Mouse (Mus musculus) limb, embryonic 14.5 days (tissue): Measurements from ENCODE around the gene Pigo. TPM values are rescaled to one million over a fixed set of nuclear protein-coding genes. Genes with fewer than 3 reads are reported as not detected.
A peak's percentile ranks its signal among the peaks of the same experiment; 100 is the strongest.

Source experiments
- ATAC-seq: fragments of 200-750 bp; cut with Nextera tagmentation; 2 replicates; pipeline ENCODE4 v1.8.0; 2017; ENCODE audit warnings: low read depth, moderate number of reproducible peaks, moderate TSS enrichment; ENCODE audit not compliant: low FRiP score
- DNase-seq: peaks from one replicate; pipeline ENCODE4 v3.0.0-alpha.2; 2015; ENCODE audit warnings: low spot score
- H3K27ac ChIP-seq: fragments of 300-500 bp; sonication (generic); replicated peaks from 2 replicates; pipeline ENCODE4 v1.5.1; 2014; ENCODE audit warnings: low read depth, mild to moderate bottlenecking, low read length, moderate library complexity, mixed read lengths
- H3K27me3 ChIP-seq: fragments of 300-500 bp; sonication (generic); 2 replicates; pipeline ENCODE4 v1.6.1; 2014; ENCODE audit warnings: low read length, mixed read lengths; ENCODE audit not compliant: control insufficient read depth, insufficient read depth
- H3K36me3 ChIP-seq: fragments of 300-500 bp; sonication (generic); 2 replicates; pipeline ENCODE4 v1.6.1; 2014; ENCODE audit warnings: mild to moderate bottlenecking, low read length, moderate library complexity, mixed read lengths; ENCODE audit not compliant: control insufficient read depth, insufficient read depth
- H3K4me1 ChIP-seq: fragments of 300-500 bp; sonication (generic); 2 replicates; pipeline ENCODE4 v1.6.1; 2014; ENCODE audit warnings: antibody characterized with exemption, low read length, mixed read lengths; ENCODE audit not compliant: control insufficient read depth, insufficient read depth
- H3K4me2 ChIP-seq: fragments of 300-500 bp; sonication (generic); replicated peaks from 2 replicates; pipeline ENCODE4 v1.6.1; 2014; ENCODE audit warnings: low read depth, mild to moderate bottlenecking, low read length, moderate library complexity; ENCODE audit not compliant: severe bottlenecking
- H3K4me3 ChIP-seq: fragments of 300-500 bp; sonication (generic); replicated peaks from 2 replicates; pipeline ENCODE4 v1.5.1; 2014; ENCODE audit warnings: low read length
- H3K9ac ChIP-seq: fragments of 300-500 bp; sonication (generic); 2 replicates; pipeline ENCODE4 v1.6.1; 2014; ENCODE audit warnings: mild to moderate bottlenecking, low read depth, low read length, moderate library complexity; ENCODE audit not compliant: severe bottlenecking
- H3K9me3 ChIP-seq: fragments of 300-500 bp; sonication (generic); 2 replicates; pipeline ENCODE4 v1.6.1; 2016; ENCODE audit warnings: low read length; ENCODE audit not compliant: control insufficient read depth
- POLR2A ChIP-seq: fragments of 200-500 bp; IDR thresholded peaks from 2 replicates; pipeline ENCODE4 v1.8.0; 2012; ENCODE audit warnings: inconsistent platforms, mild to moderate bottlenecking, moderate library complexity, borderline replicate concordance; ENCODE audit not compliant: insufficient read depth, insufficient read length; ENCODE audit errors: extremely low read depth
- WGBS: fragments of 180-500 bp; shearing (Covaris S2); extraction: QIAGEN DNeasy Blood & Tissue Kit; methylation state at CpG from one replicate; pipeline ENCODE4 v1.1.7; 2014; 5-methylcytosine and 5-hydroxymethylcytosine counted together
- polyA plus RNA-seq, 2 experiments: library from polyadenylated mRNA; depleted of rRNA in 1 of 2; stranded (reverse) in 1 of 2; unstranded in 1 of 2; fragments of >200 nt; fragmentation: Nextera tagmentation in 1 of 2; extraction: Ambion mirVana in 1 of 2; gene quantifications; 2 replicates each; pipeline versions ENCODE4 v1.2.1 to v1.2.3; 2012 to 2014

The Pigo gene
- polyA plus RNA-seq, 2 experiments: 17.6 to 33.4 TPM

- TF ChIP-seq POLR2A: no peak
- H3K4me2 ChIP-seq: no peak overlapping the region
- no peak overlapping the region for H3K9ac ChIP-seq
- no peak for DNase-seq
- H3K9me3 ChIP-seq: no peaks in the 10 kb centered on the region
- H3K4me3 ChIP-seq: no peak overlapping the region
- no peak for ATAC-seq
- H3K27ac ChIP-seq: no peak overlapping the region
- peaks cover 16% of the 10 kb centered on the region for H3K4me1 ChIP-seq
- H3K27me3 ChIP-seq: no peaks in the 10 kb centered on the region
- 83% methylated on average over 10 of the region's 10 CpGs for WGBS
- peaks cover 38% of the 10 kb centered on the region for H3K36me3 ChIP-seq
Observed at GRCm38 (mm10) chr4:43036356-43036755, 10.7 kb upstream of the Pigo start.

- 85% methylated on average over 6 of the region's 6 CpGs for WGBS
- Histone ChIP-seq H3K36me3 (peaks cover 38% of the 10 kb centered on the region), H3K27me3 (no peaks in the 10 kb centered on the region), H3K4me3 (no peak overlapping the region), H3K9ac (no peak overlapping the region), H3K9me3 (no peaks in the 10 kb centered on the region), H3K27ac (no peak overlapping the region), H3K4me1 (peaks cover 16% of the 10 kb centered on the region), H3K4me2 (no peak overlapping the region)
- no peak for TF ChIP-seq POLR2A
- DNase-seq (no peak), ATAC-seq (no peak)
Observed at GRCm38 (mm10) chr4:43035851-43036250, 10.2 kb upstream of the Pigo start.

GRCm38 (mm10) chr4:43033481-43033880, 7.9 kb upstream of the Pigo start:
- H3K27ac ChIP-seq: no peak overlapping the region
- H3K4me3 ChIP-seq: no peak overlapping the region
- WGBS: 80% methylated on average over 14 of the region's 14 CpGs
- no peaks in the 10 kb centered on the region for H3K9me3 ChIP-seq
- peaks cover 10% of the 10 kb centered on the region; the same call in 1 of the 2 replicates for H3K4me1 ChIP-seq
- no peak for ATAC-seq
- no peak overlapping the region for H3K9ac ChIP-seq
- no peak for DNase-seq
- no peaks in the 10 kb centered on the region for H3K27me3 ChIP-seq
- H3K36me3 ChIP-seq: peaks cover 53% of the 10 kb centered on the region
- TF ChIP-seq POLR2A: no peak
- H3K4me2 ChIP-seq: no peak overlapping the region

- Histone ChIP-seq H3K9ac (no peak overlapping the region), H3K27me3 (no peaks in the 10 kb centered on the region), H3K4me3 (no peak overlapping the region), H3K36me3 (peaks cover 63% of the 10 kb centered on the region), H3K4me1 (peaks cover 10% of the 10 kb centered on the region; the same call in 1 of the 2 replicates), H3K27ac (no peak overlapping the region), H3K9me3 (no peaks in the 10 kb centered on the region), H3K4me2 (no peak overlapping the region)
- no peak for DNase-seq
- no peak for TF ChIP-seq POLR2A
- 100% methylated on average over 1 of the region's 1 CpGs for WGBS
- ATAC-seq: no peak
Observed at GRCm38 (mm10) chr4:43032501-43032900, 6.9 kb upstream of the Pigo start.

GRCm38 (mm10) chr4:43031237-43031995, 5.8 kb upstream of the Pigo start, which contains the start of gene Stoml2:
Gene Stoml2, minus strand, starts transcription at chr4:43031710.
- TF ChIP-seq POLR2A: peak; percentile 91; the same call in 1 of the 2 replicates
- peak; percentile 96 for DNase-seq
- under 1% methylated on average over 38 of the region's 38 CpGs for WGBS
- Histone ChIP-seq H3K9me3 (no peaks in the 10 kb centered on the region), H3K27ac (peak within 1 kb of the TSS; percentile 85), H3K9ac (peak within 1 kb of the TSS; percentile 90), H3K4me2 (peak within 1 kb of the TSS; percentile 78), H3K36me3 (peaks cover 68% of the 10 kb centered on the region), H3K4me3 (peak within 1 kb of the TSS; percentile 79), H3K27me3 (no peaks in the 10 kb centered on the region), H3K4me1 (peaks cover 10% of the 10 kb centered on the region; the same call in 1 of the 2 replicates)
- ATAC-seq: peak; percentile 99
